Mouse (Mus musculus) small intestine, adult 2 months (tissue): ENCODE measurements around the gene Glrx. TPM values are rescaled to one million over a fixed set of nuclear protein-coding genes. Genes with fewer than 3 reads are reported as not detected.
A peak's percentile ranks its signal among the peaks of the same experiment; 100 is the strongest.

ENCODE experiments used
- H3K27ac ChIP-seq: fragments of 200-500 bp; 2 replicates; pipeline ENCODE4 v1.5.1; 2012; ENCODE audit warnings: low read depth, low read length, control low read depth, inconsistent platforms; ENCODE audit not compliant: insufficient read depth
- H3K27me3 ChIP-seq: fragments of 200-500 bp; 2 replicates; pipeline ENCODE4 v1.6.1; 2012; ENCODE audit warnings: mild to moderate bottlenecking, moderate library complexity, low read length, inconsistent platforms; ENCODE audit not compliant: control insufficient read depth, insufficient read depth
- H3K36me3 ChIP-seq: fragments of 200-500 bp; 2 replicates; pipeline ENCODE4 v1.6.1; 2012; ENCODE audit warnings: mild to moderate bottlenecking, low read length, control low read depth, inconsistent platforms; ENCODE audit not compliant: control insufficient read depth, insufficient read depth
- H3K4me1 ChIP-seq: fragments of 200-500 bp; 2 replicates; pipeline ENCODE4 v1.6.1; 2012; ENCODE audit warnings: low read length, inconsistent platforms, mixed read lengths; ENCODE audit not compliant: control insufficient read depth, insufficient read depth, insufficient read length
- H3K4me3 ChIP-seq: fragments of 200-500 bp; 2 replicates; pipeline ENCODE4 v1.5.1; 2012; ENCODE audit warnings: low read depth, mild to moderate bottlenecking, control low read depth, inconsistent platforms, low read length, moderate library complexity
- CTCF ChIP-seq: fragments of 200-500 bp; IDR thresholded peaks from 2 replicates; pipeline ENCODE4 v1.5.1; 2012; ENCODE audit warnings: low read depth, mild to moderate bottlenecking, control low read depth, inconsistent platforms, low read length, moderate library complexity, mixed read lengths; ENCODE audit not compliant: insufficient replicate concordance, insufficient read length; ENCODE audit errors: extremely low read depth
- POLR2A ChIP-seq: fragments of 200-500 bp; IDR thresholded peaks from 2 replicates; pipeline ENCODE4 v1.6.1; 2012; ENCODE audit warnings: low read depth, mild to moderate bottlenecking, control low read depth, inconsistent platforms, low read length, moderate library complexity
- WGBS: fragments of 180-500 bp; shearing (Covaris S2); methylation state at CpG from one replicate; pipeline ENCODE4 v1.1.7; 2018; 5-methylcytosine and 5-hydroxymethylcytosine counted together
- polyA plus RNA-seq: library from polyadenylated mRNA; depleted of rRNA; stranded (reverse); fragments of >200 nt; gene quantifications from 2 replicates; pipeline ENCODE4 v1.2.3, GENCODE M21; 2012; rRNA removed

Gene Glrx
- polyA plus RNA-seq: 63.7 and 205 TPM in 2 replicates

DNA sequence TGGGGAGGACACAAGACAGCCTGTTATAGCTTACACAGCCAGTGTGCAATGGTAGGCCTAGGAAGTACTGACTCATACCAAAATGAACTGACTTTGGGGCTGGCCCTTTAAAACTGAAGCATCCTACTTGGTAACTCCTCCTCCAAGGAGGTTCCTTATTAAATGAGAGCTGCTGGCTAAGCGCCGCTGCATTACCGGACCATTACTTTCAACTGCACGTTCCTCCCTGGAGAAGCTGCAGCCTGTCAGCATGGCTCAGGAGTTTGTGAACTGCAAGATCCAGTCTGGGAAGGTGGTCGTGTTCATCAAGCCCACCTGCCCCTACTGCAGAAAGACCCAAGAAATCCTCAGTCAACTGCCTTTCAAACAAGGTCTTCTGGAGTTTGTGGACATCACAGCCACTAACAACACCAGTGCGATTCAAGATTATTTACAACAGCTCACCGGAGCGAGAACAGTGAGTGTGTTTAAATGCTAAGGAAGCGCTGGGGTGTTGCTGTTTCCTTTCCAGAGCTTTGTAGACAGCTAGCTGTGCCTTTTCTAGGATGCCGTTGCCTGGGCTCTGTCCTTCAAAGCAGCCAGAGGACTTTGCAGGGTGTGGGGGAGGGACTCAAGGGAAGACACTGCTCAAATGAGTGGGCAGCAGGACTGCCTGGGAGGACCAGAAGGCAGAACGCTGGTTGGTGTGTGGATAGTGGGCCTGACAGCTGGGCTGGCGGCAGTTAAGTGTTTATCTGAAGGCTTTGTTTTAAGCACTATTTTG lies at the start of gene Glrx:
Gene Glrx (plus strand): TSS at position 150 of the 763 bp plus-strand sequence.
- peak within 1 kb of the TSS; percentile 88 for H3K4me3 ChIP-seq
- H3K27ac ChIP-seq: peak within 1 kb of the TSS; percentile 85
- H3K4me1 ChIP-seq: peaks cover 33% of the 10 kb centered on the region; the same call in 1 of the 2 replicates
- 0 out of 2 replicates have a peak, but pooled peaks cover 2% of the 10 kb centered on the region for H3K36me3 ChIP-seq
- TF ChIP-seq POLR2A (peak; percentile 97), CTCF (peak; percentile 12; the same call in 1 of the 2 replicates)
- 1% methylated on average over 12 of the region's 12 CpGs for WGBS
- no peaks in the 10 kb centered on the region for H3K27me3 ChIP-seq

DNA sequence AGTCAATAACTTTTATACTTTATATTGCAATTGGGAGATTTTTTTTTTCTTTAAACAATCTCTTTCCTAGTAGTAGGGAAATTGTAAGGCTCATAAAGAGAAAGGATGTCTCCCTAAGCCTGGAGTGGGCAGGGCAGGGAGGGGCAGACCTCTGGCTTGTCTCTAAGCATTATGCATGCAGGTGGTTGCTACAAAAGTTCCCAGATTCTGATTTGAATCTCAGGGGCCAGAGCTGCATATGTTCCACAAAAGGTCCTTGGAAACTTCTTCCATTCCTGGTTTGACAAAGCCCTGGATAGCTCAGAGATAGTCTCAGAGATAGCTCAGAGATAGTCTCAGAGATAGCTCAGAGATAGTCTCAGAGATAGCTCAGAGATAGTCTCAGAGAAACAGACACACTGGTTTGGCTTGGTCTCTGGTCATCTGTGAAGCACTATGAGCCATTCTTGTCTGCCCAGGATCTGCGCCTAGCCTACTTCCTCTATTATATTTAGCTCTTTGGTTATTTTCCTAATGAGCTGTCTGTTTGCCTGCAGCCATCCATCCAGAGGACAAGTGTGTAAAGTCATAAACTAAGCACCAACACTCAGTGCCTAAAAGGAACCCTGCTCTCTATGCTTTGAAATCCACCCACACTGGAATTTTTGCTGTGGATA lies 49.0 kb upstream of the Glrx start:
- TF ChIP-seq CTCF: no peak
- no peak for TF ChIP-seq POLR2A
- H3K36me3 ChIP-seq: no peaks in the 10 kb centered on the region
- no peaks in the 10 kb centered on the region for H3K27me3 ChIP-seq
- H3K4me3 ChIP-seq: no peak overlapping the region
- H3K27ac ChIP-seq: no peak overlapping the region
- 67% methylated on average over 1 of the region's 1 CpGs for WGBS
- H3K4me1 ChIP-seq: no peaks in the 10 kb centered on the region

DNA sequence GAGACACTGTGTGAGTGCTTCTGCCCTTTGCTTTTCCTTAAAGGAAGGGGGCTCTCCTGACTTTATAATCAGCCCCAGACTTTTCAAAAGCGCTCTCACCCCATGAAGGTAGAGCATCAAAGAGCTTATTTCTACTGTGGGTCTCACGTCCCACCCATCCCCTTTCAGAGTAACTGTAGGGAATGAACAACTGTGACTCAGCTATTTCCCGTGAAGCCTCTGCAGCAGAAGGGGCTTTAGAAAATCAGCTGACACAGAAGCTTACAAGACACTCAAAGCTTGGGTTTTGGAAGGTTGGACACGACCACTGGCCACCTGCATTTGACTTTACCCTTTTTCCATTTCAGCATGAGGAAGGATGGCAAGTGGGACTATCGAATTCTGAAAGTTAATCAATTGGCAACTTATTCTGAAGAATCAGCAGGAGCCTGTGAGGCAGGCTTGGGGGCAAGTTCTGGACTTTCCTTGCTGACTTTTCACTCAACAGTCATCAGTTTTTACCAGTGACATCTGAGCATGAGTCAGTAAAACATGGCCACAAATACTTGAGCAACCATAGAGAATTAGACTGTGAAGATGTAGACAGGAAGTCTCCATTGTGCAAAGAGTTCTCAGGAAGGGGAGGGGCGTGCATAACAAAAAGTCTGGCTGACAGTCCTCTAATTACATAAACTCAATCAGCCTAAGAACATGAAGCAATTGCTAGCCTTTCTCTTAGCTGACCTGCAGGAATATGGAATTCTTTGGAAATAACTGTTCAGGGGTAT lies 45.6 kb upstream of the Glrx start:
- no peaks in the 10 kb centered on the region for H3K27me3 ChIP-seq
- H3K27ac ChIP-seq: no peak overlapping the region
- TF ChIP-seq CTCF (no peak), POLR2A (no peak)
- no peak overlapping the region for H3K4me3 ChIP-seq
- peaks cover 3% of the 10 kb centered on the region; the same call in 1 of the 2 replicates for H3K4me1 ChIP-seq
- H3K36me3 ChIP-seq: no peaks in the 10 kb centered on the region
- WGBS: 85% methylated on average over 6 of the region's 6 CpGs

DNA sequence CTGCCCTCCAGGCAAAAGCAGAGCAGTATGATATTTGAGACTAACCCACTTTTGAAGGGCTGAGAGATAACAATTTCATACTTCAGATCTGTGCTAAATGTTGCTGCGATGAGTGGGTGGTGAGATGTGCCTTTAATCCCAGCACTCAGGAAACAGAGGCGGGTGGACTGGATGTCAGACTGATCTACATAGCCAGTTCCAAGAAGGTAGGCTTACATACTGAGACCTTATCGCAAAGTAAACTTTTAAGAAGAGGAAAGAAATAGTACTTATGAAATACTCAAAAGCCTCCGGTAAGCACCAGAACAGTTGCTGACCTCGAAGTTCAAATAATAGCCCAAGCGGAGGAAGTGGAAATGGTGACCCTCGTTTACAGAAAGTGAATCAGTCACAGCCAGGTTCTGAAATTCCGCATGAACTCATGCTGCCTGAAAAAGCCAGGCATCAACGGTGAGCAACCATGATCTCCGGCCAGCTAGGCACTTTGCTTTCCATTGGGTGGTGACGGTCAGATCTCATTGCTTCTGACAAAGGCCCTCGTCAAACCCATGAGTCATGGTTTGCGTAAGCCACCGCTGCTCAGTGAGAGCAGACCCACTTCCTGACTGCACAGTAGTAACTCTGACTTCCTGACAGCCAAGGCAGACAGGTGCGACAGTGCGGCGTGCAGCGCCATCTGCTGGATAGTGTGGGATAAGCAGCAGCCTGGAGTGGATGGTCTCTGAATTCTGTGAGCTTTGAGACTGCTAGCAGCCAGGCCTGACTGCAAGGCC lies 42.1 kb upstream of the Glrx start:
- Histone ChIP-seq H3K27ac (peak overlapping the region; percentile 27), H3K27me3 (no peaks in the 10 kb centered on the region), H3K36me3 (no peaks in the 10 kb centered on the region), H3K4me1 (peaks cover 3% of the 10 kb centered on the region; the same call in 1 of the 2 replicates), H3K4me3 (peak overlapping the region; percentile 56)
- 10% methylated on average over 18 of the region's 18 CpGs for WGBS
- TF ChIP-seq CTCF: peak; percentile 100
- peak; percentile 28; the same call in 1 of the 2 replicates for TF ChIP-seq POLR2A

DNA sequence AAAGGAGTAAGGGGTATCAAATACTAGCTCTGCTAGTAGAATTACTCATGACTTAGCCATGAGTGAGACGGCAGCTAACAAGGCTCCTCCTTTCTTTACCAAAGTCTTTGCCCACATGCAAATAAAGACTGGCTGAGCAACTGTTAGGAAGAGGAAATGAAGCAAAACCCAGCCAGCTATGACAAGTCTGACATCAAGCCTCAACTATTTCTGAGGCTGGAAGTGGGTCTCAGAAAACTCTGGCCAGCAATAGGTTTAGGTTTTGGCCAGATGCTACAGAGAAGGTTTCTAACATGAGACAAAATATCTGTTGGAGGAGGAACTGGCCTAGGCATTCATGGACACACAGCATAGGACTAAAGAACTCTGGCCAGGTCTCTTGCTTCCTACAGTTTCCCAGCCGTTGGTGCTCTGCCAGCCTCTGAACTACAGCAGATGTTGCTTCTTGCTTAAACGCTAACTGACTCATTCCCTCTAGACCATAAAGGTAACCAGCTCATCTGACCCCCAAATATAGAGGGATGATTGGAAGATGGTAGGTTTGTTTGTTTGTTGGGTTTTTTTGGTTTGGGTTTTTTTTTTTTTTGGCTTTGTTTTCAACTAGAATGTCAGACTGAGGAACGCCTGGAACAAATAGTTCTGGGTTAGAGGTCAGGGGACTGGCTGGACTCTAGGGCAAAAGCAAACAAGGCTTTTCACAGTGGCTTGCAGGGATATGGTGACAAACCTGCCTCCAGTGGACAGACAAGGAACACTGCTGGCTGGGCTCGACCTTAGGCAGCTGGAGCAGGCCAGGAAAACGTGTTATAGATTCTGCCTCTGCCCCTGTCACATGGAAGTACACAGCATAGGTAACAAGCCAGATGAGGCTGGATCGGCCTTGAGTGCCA lies 41.0 kb upstream of the Glrx start:
- no peak overlapping the region for H3K4me3 ChIP-seq
- H3K36me3 ChIP-seq: no peaks in the 10 kb centered on the region
- no peaks in the 10 kb centered on the region for H3K27me3 ChIP-seq
- WGBS: 33% methylated on average over 7 of the region's 7 CpGs
- H3K27ac ChIP-seq: peak overlapping the region; percentile 38
- H3K4me1 ChIP-seq: peaks cover 3% of the 10 kb centered on the region; the same call in 1 of the 2 replicates
- TF ChIP-seq CTCF (peak; percentile 23; the same call in 1 of the 2 replicates), POLR2A (no peak)
